Mouse (Mus musculus): ENCODE results near the gene Shmt2. TPM values are rescaled to one million over a fixed set of nuclear protein-coding genes. Genes with fewer than 3 reads are reported as not detected.
A peak's percentile ranks its signal among the peaks of the same experiment; 100 is the strongest.

The Shmt2 gene
- polyA plus RNA-seq, 1 experiment from 2014 or later: 111 TPM

- ATAC-seq (ENCODE audit: borderline replicate concordance, extremely low read depth, low FRiP score, low TSS enrichment): peak; percentile 84; the same call in 1 of the 2 replicates
- Histone ChIP-seq H3K4me2 (no peak overlapping the region), H3K4me1 (peaks cover 12% of the 10 kb centered on the region; the same call in 1 of the 2 replicates), H3K4me3 (no peak overlapping the region), H3K27ac (peak overlapping the region; percentile 37; the same call in 1 of the 2 replicates), H3K36me3 (peaks cover 37% of the 10 kb centered on the region), H3K9ac (no peak overlapping the region), H3K9me3 (no peaks in the 10 kb centered on the region), H3K27me3 (no peaks in the 10 kb centered on the region)
- WGBS: 68% methylated on average over 19 of the region's 19 CpGs
These were observed 41.1 kb downstream of the Shmt2 start for GRCm38 (mm10) chr10:127480833-127481813.

GRCm38 (mm10) chr10:127479131-127479530 is 43.1 kb downstream of the Shmt2 start:
- 93% methylated on average over 4 of the region's 4 CpGs for WGBS
- Histone ChIP-seq H3K27me3 (no peaks in the 10 kb centered on the region), H3K4me1 (peaks cover 12% of the 10 kb centered on the region; the same call in 1 of the 2 replicates), H3K4me3 (no peak overlapping the region), H3K36me3 (peaks cover 26% of the 10 kb centered on the region), H3K9me3 (no peaks in the 10 kb centered on the region), H3K27ac (no peak overlapping the region), H3K9ac (no peak overlapping the region), H3K4me2 (no peak overlapping the region)
- no peak for ATAC-seq (ENCODE audit: borderline replicate concordance, extremely low read depth, low FRiP score, low TSS enrichment)

DNA sequence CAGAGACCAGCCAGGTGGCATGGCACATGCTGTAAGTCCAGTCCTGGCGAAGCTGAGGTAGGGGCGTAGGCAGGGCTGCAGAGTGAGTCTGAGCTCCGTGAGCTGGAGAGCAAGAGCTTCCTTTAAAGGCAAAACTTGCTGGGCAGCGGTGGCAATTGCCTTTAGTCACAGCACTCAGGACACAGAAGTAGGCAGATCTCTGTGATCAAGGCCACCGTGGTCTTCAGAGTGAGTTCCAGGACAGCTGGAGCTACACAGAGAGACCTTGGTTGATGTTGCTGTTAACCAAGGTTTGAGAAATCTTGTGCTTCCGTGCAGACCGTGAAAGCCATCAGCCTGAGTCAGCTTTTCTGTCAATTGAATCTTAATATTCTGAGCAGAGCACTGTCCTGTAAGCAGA is 44.9 kb downstream of the Shmt2 start:
- WGBS: 87% methylated on average over 7 of the region's 7 CpGs
- Histone ChIP-seq H3K4me2 (no peak overlapping the region), H3K4me1 (peaks cover 12% of the 10 kb centered on the region; the same call in 1 of the 2 replicates), H3K9ac (no peak overlapping the region), H3K9me3 (no peaks in the 10 kb centered on the region), H3K36me3 (peaks cover 32% of the 10 kb centered on the region), H3K4me3 (no peak overlapping the region), H3K27ac (no peak overlapping the region), H3K27me3 (no peaks in the 10 kb centered on the region)
- ATAC-seq (ENCODE audit: borderline replicate concordance, extremely low read depth, low FRiP score, low TSS enrichment): no peak

DNA sequence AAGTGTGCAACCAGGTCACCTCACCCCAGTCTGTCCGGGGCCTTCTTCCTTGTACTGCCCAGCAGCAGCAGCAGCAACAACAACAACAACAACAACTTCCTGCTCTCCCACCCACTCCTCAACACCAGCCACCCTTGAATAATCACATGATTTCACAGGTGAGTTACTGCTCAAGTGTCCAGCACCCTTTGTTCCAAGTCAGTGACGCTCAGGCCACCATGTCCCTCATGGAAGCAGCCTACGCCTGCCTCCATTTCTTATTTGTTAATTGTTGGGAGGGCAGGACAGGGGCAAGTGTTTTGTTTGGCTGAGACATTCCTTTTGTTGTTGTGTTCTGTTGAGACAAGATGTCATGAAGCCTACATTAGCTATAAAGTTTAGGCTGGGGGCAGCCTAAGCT is 45.7 kb downstream of the Shmt2 start:
- Histone ChIP-seq H3K9ac (no peak overlapping the region), H3K27ac (no peak overlapping the region), H3K4me1 (peaks cover 10% of the 10 kb centered on the region; the same call in 1 of the 2 replicates), H3K9me3 (no peaks in the 10 kb centered on the region), H3K36me3 (peaks cover 32% of the 10 kb centered on the region), H3K4me2 (no peak overlapping the region), H3K27me3 (no peaks in the 10 kb centered on the region), H3K4me3 (no peak overlapping the region)
- WGBS: 83% methylated on average over 3 of the region's 3 CpGs
- no peak for ATAC-seq (ENCODE audit: borderline replicate concordance, extremely low read depth, low FRiP score, low TSS enrichment)

- WGBS: 90% methylated on average over 4 of the region's 4 CpGs
- ATAC-seq (ENCODE audit: borderline replicate concordance, extremely low read depth, low FRiP score, low TSS enrichment): no peak
- H3K36me3 ChIP-seq: peaks cover 33% of the 10 kb centered on the region
These were observed 47.1 kb downstream of the Shmt2 start for GRCm38 (mm10) chr10:127475175-127475574.

GRCm38 (mm10) chr10:127472722-127473121 is 49.5 kb downstream of the Shmt2 start:
- H3K9me3 ChIP-seq: no peaks in the 10 kb centered on the region
- H3K4me1 ChIP-seq: 0 out of 2 replicates have a peak, but pooled peaks cover 7% of the 10 kb centered on the region
- H3K27me3 ChIP-seq: no peaks in the 10 kb centered on the region
- H3K4me2 ChIP-seq: no peak overlapping the region
- ATAC-seq (ENCODE audit: borderline replicate concordance, extremely low read depth, low FRiP score, low TSS enrichment): no peak
- H3K27ac ChIP-seq: no peak overlapping the region
- no peak overlapping the region for H3K4me3 ChIP-seq
- H3K36me3 ChIP-seq: peaks cover 41% of the 10 kb centered on the region
- WGBS: 78% methylated on average over 9 of the region's 9 CpGs
- H3K9ac ChIP-seq: no peak overlapping the region

More at GRCm38 (mm10) chr10:127475175-127475574, 47.1 kb downstream of the Shmt2 start:
- Histone ChIP-seq H3K27me3 (no peaks in the 10 kb centered on the region), H3K4me1 (0 out of 2 replicates have a peak, but pooled peaks cover 7% of the 10 kb centered on the region), H3K27ac (no peak overlapping the region), H3K4me2 (no peak overlapping the region), H3K9ac (no peak overlapping the region), H3K9me3 (no peaks in the 10 kb centered on the region), H3K4me3 (no peak overlapping the region)

DNA sequence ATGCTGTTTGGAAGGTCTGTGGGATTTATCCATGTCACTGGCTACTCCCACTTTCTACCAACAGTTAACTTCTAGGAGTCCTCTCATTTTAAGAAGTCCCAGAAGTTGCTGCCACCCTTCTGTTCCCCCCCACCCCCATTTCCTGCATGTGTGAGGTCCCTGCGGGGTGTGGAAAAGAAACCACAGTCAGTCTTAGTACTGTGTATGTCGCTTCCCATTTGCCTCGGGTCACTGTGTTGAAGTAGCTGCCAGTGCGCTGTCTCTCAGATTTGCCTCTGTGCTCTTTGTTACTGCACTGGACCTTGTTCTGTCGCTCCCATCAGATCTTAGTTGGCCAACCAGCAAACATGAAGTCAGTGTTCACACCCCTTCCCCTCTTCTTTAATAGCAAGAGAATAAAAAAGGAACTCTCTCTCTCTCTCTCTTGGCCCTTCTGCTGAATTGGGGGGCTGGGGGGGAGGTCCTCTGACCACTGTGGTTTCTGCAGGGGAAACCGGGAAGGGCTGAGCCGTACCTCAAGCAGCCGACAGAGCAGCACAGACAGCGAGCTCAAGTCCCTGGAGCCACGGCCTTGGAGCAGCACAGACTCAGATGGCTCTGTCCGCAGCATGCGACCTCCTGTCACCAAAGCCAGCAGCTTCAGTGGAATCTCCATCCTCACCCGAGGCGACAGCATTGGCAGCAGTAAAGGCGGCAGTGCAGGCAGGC is 50.8 kb downstream of the Shmt2 start:
- H3K4me1 ChIP-seq: 0 out of 2 replicates have a peak, but pooled peaks cover 7% of the 10 kb centered on the region
- peaks cover 33% of the 10 kb centered on the region for H3K36me3 ChIP-seq
- ATAC-seq (ENCODE audit: borderline replicate concordance, extremely low read depth, low FRiP score, low TSS enrichment): peak; percentile 52; the same call in 1 of the 2 replicates
- H3K27me3 ChIP-seq: no peaks in the 10 kb centered on the region
- no peak overlapping the region for H3K9ac ChIP-seq
- H3K9me3 ChIP-seq: no peaks in the 10 kb centered on the region
- WGBS: 53% methylated on average over 15 of the region's 15 CpGs
- no peak overlapping the region for H3K4me3 ChIP-seq
- H3K27ac ChIP-seq: peak overlapping the region; percentile 22; the same call in 1 of the 2 replicates
- H3K4me2 ChIP-seq: no peak overlapping the region

Other genes starting within 250 kb of the Shmt2 start
- gene Mbd6, start 233.4 kb downstream of the Shmt2 start, polyA plus RNA-seq (2015; fragmentation: Nextera tagmentation; extraction: Ambion mirVana): 13.3 and 18.8 TPM in 2 replicates
- 104 and 108 TPM in 2 replicates for gene Mars, start 210.7 kb downstream of the Shmt2 start, polyA plus RNA-seq (2015; fragmentation: Nextera tagmentation; extraction: Ambion mirVana)
- 3.5 and 6.9 TPM in 2 replicates for gene Arhgap9, start 200.5 kb downstream of the Shmt2 start, polyA plus RNA-seq (2015; fragmentation: Nextera tagmentation; extraction: Ambion mirVana)
- gene Gli1, start 180.5 kb downstream of the Shmt2 start, polyA plus RNA-seq (2015; fragmentation: Nextera tagmentation; extraction: Ambion mirVana): 10.4 and 11.5 TPM in 2 replicates
- not detected in 2 replicates for gene Inhbe, start 168.0 kb downstream of the Shmt2 start, polyA plus RNA-seq (2015; fragmentation: Nextera tagmentation; extraction: Ambion mirVana)
- gene Inhbc, start 152.0 kb downstream of the Shmt2 start, polyA plus RNA-seq (2015; fragmentation: Nextera tagmentation; extraction: Ambion mirVana): 0.07 TPM in 1 of 2 replicates, not detected in the other
- 29.0 and 30.1 TPM in 2 replicates for gene R3hdm2, start 142.1 kb downstream of the Shmt2 start, polyA plus RNA-seq (2015; fragmentation: Nextera tagmentation; extraction: Ambion mirVana)
- 0.64 and 1.0 TPM in 2 replicates for gene Stac3, start 20.8 kb downstream of the Shmt2 start, polyA plus RNA-seq (2015; fragmentation: Nextera tagmentation; extraction: Ambion mirVana)
- 89.4 and 100 TPM in 2 replicates for gene Ndufa4l2, start 7.5 kb downstream of the Shmt2 start, polyA plus RNA-seq (2015; fragmentation: Nextera tagmentation; extraction: Ambion mirVana)
- 1.3 and 1.9 TPM in 2 replicates for gene Nxph4, start 12.1 kb upstream of the Shmt2 start, polyA plus RNA-seq (2015; fragmentation: Nextera tagmentation; extraction: Ambion mirVana)
- gene Lrp1, start 98.7 kb upstream of the Shmt2 start, polyA plus RNA-seq (2015; fragmentation: Nextera tagmentation; extraction: Ambion mirVana): 72.6 and 73.6 TPM in 2 replicates
- gene Stat6, start 120.5 kb upstream of the Shmt2 start, polyA plus RNA-seq (2015; fragmentation: Nextera tagmentation; extraction: Ambion mirVana): 33.1 and 37.6 TPM in 2 replicates
- gene Nemp1, start 144.5 kb upstream of the Shmt2 start, polyA plus RNA-seq (2015; fragmentation: Nextera tagmentation; extraction: Ambion mirVana): 11.8 TPM in 2 replicates
- 14.2 and 15.4 TPM in 2 replicates for gene Nab2, start 146.1 kb upstream of the Shmt2 start, polyA plus RNA-seq (2015; fragmentation: Nextera tagmentation; extraction: Ambion mirVana)
- 0.20 and 0.34 TPM in 2 replicates for gene Myo1a, start 182.7 kb upstream of the Shmt2 start, polyA plus RNA-seq (2015; fragmentation: Nextera tagmentation; extraction: Ambion mirVana)
- gene Tac2, start 202.0 kb upstream of the Shmt2 start, polyA plus RNA-seq (2015; fragmentation: Nextera tagmentation; extraction: Ambion mirVana): not detected in 2 replicates
- gene Zbtb39, start 217.1 kb upstream of the Shmt2 start, polyA plus RNA-seq (2015; fragmentation: Nextera tagmentation; extraction: Ambion mirVana): 2.9 and 3.1 TPM in 2 replicates
- 10.4 and 11.8 TPM in 2 replicates for gene Gpr182, start 229.3 kb upstream of the Shmt2 start, polyA plus RNA-seq (2015; fragmentation: Nextera tagmentation; extraction: Ambion mirVana)
- gene Rdh1, start 237.3 kb upstream of the Shmt2 start, polyA plus RNA-seq (2015; fragmentation: Nextera tagmentation; extraction: Ambion mirVana): not detected in 2 replicates
- gene Rdh16f1, start 237.3 kb upstream of the Shmt2 start, polyA plus RNA-seq (2015; fragmentation: Nextera tagmentation; extraction: Ambion mirVana): 0.15 TPM in 1 of 2 replicates, not detected in the other